Mouse (Mus musculus) stomach, postnatal 0 days (tissue): Measurements from ENCODE around the gene 1700001C02Rik.

ENCODE experiments used
- CTCF ChIP-seq: IDR thresholded peaks from 2 replicates; pipeline ENCODE4 v1.5.1; 2016; ENCODE audit warnings: antibody characterized with exemption, low read depth, mild to moderate bottlenecking, moderate library complexity
- EP300 ChIP-seq: optimal IDR thresholded peaks from 2 replicates; pipeline ENCODE3; 2016; ENCODE audit warnings: antibody characterized with exemption

GRCm38 (mm10) chr5:30482319-30482718 is 16.5 kb downstream of the 1700001C02Rik start:
- TF ChIP-seq CTCF (peak; percentile 87), EP300 (no peak)
